ENCODE assay signal across 9 mouse cellular contexts in the genomic region with DNA sequence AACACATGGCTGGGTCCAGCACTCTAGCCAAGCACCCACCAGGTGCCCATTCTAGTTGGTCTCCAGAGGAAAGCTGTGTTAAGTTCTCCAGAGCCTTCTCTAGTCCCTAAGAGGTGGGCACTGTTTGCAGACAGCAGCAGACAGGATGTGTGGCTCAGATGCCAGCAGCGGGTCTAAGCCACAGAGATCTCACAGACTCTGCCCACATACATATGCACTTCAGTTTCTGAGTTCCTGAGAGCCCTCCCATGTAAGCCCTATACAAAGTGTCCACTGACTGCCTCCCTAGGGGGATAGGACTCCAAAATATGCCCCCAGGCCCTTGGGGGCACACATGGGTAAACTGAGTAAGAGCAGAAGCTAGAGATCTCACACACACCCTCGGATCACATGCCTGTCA. TPM values are rescaled to one million over a fixed set of nuclear protein-coding genes. Genes with fewer than 3 reads are reported as not detected.
DNase-seq lines count a peak whose midpoint lies in the region.
"Had no signal": no experiment of that assay in that cellular context is flagged by ENCODE, and none has a peak within 500 bp of the region (broad histone marks: within the 10 kb centered on the region; RNA-seq: fewer than 3 reads in every experiment).

No protein-coding gene starts in this region.

- no peak for DNase-seq in heart, embryonic 10.5 days (ENCODE audit: low spot score)
- no peak for DNase-seq in heart, postnatal 14 days
- peak; percentile 64 to 65 for DNase-seq in spleen, postnatal 36 days (ENCODE audit: low spot score in 2 of 2)
- DNase-seq in spleen, postnatal 4 days (ENCODE audit: low spot score in 2 of 2), result no peak
- no peak for DNase-seq in testis, postnatal 10 days (ENCODE audit: low spot score)
- no peak for DNase-seq in left cerebral cortex, postnatal 36 days (ENCODE audit: low spot score in 2 of 2)
- no peak for DNase-seq in urinary bladder, adult 2 months (ENCODE audit: low spot score)

- intact Hi-C loops in heart, postnatal 14 days (cut with DNase I), result no loop called here
- intact Hi-C loops in left cerebral cortex, postnatal 36 days (cut with DNase I), result no loop called here

- peaks cover 70% of the 10 kb centered on the region for H3K4me1 ChIP-seq in heart, embryonic 10.5 days

- H3K27ac ChIP-seq in heart, embryonic 10.5 days, result peak overlapping the region; percentile 73
- peak overlapping the region; percentile 84 for H3K27ac ChIP-seq in macrophage

- H3K9me3 ChIP-seq in heart, embryonic 10.5 days, result no peaks in the 10 kb centered on the region

- peaks cover 99% of the 10 kb centered on the region for H3K79me2 ChIP-seq in macrophage (ENCODE audit: inconsistent target)

- H3K27me3 ChIP-seq in heart, embryonic 10.5 days (ENCODE audit: insufficient read depth, poor library complexity, severe bottlenecking), result no peaks in the 10 kb centered on the region

- WGBS in heart, embryonic 10.5 days, result 83% methylated on average over 2 of the region's 2 CpGs
- 0% methylated on average over 2 of the region's 2 CpGs for WGBS in macrophage (ENCODE audit: missing documents)

- peaks cover 55% of the 10 kb centered on the region for H3K36me3 ChIP-seq in heart, embryonic 10.5 days
- peaks cover 11% of the 10 kb centered on the region; the same call in 1 of the 2 replicates for H3K36me3 ChIP-seq in macrophage (ENCODE audit: inconsistent target)

- H3K4me3 ChIP-seq in heart, embryonic 10.5 days, result no peak overlapping the region
- H3K4me3 ChIP-seq in macrophage (ENCODE audit: inconsistent target), result peak overlapping the region; percentile 31
- H3K4me3 ChIP-seq: myocyte had no signal

RNA-seq across cellular contexts. Expression of a gene that starts 23.3 kb away (rescaled TPM):
- 22.2 and 24.8 TPM in 2 replicates for polyA plus RNA-seq in heart, embryonic 10.5 days (2016; fragmentation: Nextera tagmentation; extraction: Ambion mirVana)
- 10 to 100 TPM; 75.6 to 83.8 TPM for total RNA-seq in heart, postnatal 14 days (2021)
- total RNA-seq in macrophage (2018; cell fraction: chromatin; rRNA removed), result 100 to 1,000 TPM in 22 of 26 experiments, 10 to 100 TPM in 4; 39.2 to 447 (median 241) TPM
- 10 to 100 TPM; 20.2 to 98.3 (median 69.9) TPM for total RNA-seq in macrophage (2018; cell fraction: cytosol; rRNA removed)
- total RNA-seq in macrophage (2018; cell fraction: nucleus; rRNA removed), result 100 to 1,000 TPM in 23 of 26 experiments, 10 to 100 TPM in 3; 54.6 to 280 (median 200) TPM
- 25.5 to 27.5 TPM (median 26.9 TPM) in 3 replicates for polyA plus RNA-seq in macrophage (2018)
- total RNA-seq in left cerebral cortex, postnatal 36 days (2021), result 100 to 1,000 TPM; 117 to 147 TPM
- 21.4 and 49.1 TPM in 2 replicates for polyA plus RNA-seq in urinary bladder, adult 2 months (2012; rRNA removed)

Comparison
In these comparisons a context has a peak if more than half of its experiments do, and no peak if none do; other contexts are left out.
1. DNase-seq: peak in spleen, postnatal 36 days (2 of 2); none in heart, embryonic 10.5 days (single experiment), heart, postnatal 14 days (0 of 2), spleen, postnatal 4 days (0 of 2), testis, postnatal 10 days (single experiment), left cerebral cortex, postnatal 36 days (0 of 2) and urinary bladder, adult 2 months (single experiment).